Mouse (Mus musculus) layer of hippocampus, adult 8-10 months (tissue): ENCODE results near the gene Rps6kl1. TPM values are rescaled to one million over a fixed set of nuclear protein-coding genes. Genes with fewer than 3 reads are reported as not detected.

Experiments used
- DNase-seq, 2 experiments: peaks; one replicate each; pipeline ENCODE4 v3.0.0; 2022; ENCODE audit warnings: low spot score in 2 of 2
- total RNA-seq, 4 experiments: library from RNA; stranded (reverse); gene quantifications; 2 replicates each; pipeline ENCODE4 v1.2.4; 2022

Gene Rps6kl1
- total RNA-seq, 4 experiments from 2014 or later = 35.8 to 43.4 (median 39.8) TPM

DNA sequence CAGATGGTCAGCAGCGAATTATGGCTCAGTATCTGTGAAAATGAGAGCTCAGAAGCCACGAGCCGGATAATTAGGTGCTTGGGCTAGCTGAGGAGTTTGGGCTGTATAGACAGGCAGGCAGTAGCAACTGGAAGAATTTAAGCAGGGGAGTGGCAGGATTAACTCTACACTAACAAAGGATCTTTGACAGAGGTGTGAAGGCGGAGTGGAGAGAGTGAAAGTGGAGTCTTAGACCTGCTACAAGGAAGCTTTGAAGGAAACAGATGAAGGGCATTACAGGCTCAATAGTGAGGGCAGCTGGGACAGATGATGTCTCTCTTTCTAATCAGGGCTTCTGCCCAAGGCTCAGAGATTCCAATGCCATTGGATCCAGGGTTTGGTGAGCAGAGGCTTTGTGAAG is 41.6 kb downstream of the Rps6kl1 start:
- no peak for DNase-seq

DNA sequence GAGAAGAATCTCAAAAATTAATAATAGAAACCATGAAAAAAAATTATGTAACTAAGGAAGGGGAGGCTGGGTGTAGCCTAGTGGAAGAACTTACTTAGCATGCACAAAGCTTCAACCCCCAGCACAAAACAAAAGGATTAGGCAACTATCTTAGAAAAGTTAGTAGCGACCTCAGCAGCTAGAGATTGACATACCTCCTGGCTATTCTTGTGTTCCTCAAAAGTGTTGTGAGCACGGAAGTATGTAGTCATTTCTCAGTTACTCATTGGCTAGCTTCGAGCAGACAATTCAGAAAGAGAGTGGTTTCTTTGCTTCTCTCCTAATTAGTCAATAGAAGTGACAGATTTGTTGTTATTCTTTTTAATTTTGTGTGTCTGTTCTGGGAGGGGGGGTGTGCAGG is 42.4 kb downstream of the Rps6kl1 start:
- no peak for DNase-seq

GRCm38 (mm10) chr12:85106292-85106691 is 44.8 kb downstream of the Rps6kl1 start:
- DNase-seq = no peak

- no peak for DNase-seq
Measured at GRCm38 (mm10) chr12:85104789-85105188, 46.3 kb downstream of the Rps6kl1 start.

DNA sequence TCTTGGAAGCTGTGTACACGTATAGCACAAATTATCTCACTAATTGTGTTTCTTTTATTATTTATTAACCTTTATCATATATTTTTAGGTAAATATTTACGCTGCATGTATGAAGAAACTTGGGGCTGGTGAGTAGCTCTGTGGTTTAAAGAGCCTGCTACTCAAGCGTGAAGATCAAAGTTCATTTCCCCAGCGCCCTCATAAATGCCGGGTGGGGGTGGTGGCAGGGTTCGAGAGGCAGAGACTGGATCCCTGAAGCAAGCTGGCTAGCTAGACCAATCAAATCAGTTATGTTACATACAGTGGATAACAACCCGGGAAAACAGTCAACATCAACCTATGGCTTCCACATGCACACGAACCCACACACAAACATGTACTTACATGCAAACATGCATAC is 48.0 kb downstream of the Rps6kl1 start:
- no peak for DNase-seq

GRCm38 (mm10) chr12:85101521-85102106 is 49.5 kb downstream of the Rps6kl1 start:
- no peak for DNase-seq

- no peak for DNase-seq
Measured at GRCm38 (mm10) chr12:85101001-85101400, 50.1 kb downstream of the Rps6kl1 start.

DNA sequence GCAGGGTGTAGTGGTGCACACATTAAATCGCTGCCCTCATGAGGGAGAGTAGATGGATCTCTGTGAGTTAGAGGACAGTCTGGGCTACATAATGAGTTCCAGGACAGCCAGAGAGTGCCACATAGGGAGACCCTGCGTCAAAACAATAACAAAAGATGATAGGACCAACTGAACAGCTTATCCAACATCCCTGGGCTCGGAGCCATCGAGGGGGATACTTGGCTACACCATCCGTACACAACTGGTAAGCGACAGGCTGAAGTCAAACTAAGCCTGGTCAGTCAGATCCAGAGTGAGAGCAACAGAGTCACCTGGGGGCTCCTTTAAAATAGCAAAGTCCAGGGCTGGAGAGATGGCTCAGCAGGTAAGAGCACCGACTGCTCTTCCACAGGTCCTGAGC is 55.2 kb downstream of the Rps6kl1 start:
- no peak for DNase-seq

- no peak for DNase-seq
Measured at GRCm38 (mm10) chr12:85095146-85095545, 55.9 kb downstream of the Rps6kl1 start.

DNA sequence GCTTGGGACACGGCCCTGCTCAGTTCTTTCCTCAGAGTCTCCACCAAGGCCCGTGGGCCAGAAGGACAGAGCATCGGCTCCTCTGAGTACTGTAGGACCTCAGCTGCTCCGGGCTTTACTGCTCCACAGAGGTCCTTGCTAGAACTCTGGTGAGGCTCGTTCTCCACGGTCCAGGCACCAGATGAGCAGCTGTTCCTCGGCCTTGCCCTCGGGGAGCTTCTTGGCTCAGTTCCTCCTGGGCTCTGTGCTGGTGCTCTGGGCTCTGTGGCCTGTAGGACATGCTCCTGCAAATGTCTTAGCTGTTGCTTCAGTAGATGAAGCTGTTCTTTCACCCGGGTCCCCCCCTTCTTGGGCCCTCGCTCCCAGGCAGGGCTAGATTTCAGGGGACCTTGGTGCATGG is 56.4 kb downstream of the Rps6kl1 start:
- no peak for DNase-seq

DNA sequence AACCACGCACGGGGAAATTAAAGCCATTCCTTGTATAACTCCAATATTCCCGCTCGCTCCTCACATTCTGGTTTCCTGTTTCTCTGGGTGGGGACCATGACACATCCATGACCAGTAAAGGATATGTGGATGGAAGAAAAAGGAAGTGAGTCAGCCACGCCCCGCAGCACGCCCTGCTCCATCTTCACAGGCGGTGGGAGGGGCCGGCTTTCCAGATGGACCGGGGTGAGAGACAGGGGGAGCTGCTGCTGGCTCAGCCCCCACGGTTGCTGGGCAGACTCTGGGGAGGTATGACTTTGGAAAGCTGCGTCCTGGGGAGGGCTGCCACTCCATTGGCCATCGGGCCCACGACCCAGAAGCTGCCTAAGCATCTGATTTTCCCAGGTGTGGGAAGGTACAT is 57.1 kb downstream of the Rps6kl1 start:
- DNase-seq = peak; percentile 42 to 43

DNA sequence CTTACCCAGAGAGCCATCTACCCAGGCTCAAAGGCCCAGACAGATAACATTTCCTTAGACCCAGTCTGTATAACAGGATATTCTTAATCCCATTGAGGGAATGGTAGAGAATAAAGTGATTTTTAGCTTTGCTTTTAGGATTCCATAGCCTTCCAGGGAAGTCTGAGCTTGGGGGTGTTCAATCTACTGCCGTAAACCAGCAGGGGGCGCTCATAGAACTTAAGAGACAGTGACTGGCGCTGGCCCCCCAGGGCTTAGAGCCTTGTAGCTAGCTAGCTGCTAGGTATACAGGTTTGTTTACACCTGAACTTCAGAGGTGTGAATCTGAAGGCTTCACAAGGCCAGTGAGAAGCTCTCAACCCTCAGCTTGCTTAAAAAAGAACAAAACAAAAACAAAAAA is 58.9 kb downstream of the Rps6kl1 start:
- DNase-seq = peak in 1 of 2 experiments; percentile 58

DNA sequence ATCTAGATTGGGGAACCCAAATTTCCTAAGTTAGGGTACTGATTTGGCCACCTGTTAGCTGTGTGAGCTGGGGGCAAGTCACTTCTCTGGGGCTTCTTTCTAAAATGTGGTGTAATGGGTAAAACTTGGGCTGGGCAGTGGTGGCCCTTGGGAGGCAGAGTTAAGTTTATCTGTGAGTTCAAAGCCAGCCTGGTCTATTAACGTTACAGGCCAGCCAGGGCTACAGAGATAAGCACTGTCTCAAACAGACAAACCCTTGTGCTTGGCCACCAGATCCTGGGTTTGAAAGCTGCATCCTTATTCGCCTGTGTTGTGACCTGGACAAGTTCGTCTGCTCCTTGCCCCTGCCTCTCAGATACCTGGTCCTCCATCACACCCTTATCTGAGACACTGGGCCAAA is 59.9 kb downstream of the Rps6kl1 start:
- no peak for DNase-seq

GRCm38 (mm10) chr12:85087845-85088244 is 63.2 kb downstream of the Rps6kl1 start:
- DNase-seq = no peak

Other genes with a start within 250 kb of the Rps6kl1 start
- 10 to 100 TPM; 31.8 to 42.2 (median 38.9) TPM for gene Fcf1, start 180.4 kb downstream of the Rps6kl1 start, total RNA-seq
- gene Arel1, start 180.4 kb downstream of the Rps6kl1 start, total RNA-seq = 100 to 1,000 TPM in 2 of 4 experiments, 10 to 100 TPM in 2; 84.3 to 106 (median 98.5) TPM
- 100 to 1,000 TPM; 109 to 145 (median 122) TPM for gene Ylpm1, start 154.9 kb downstream of the Rps6kl1 start, total RNA-seq
- 1 to 10 TPM; 2.2 to 3.2 (median 2.6) TPM for gene Prox2, start 40.5 kb downstream of the Rps6kl1 start, total RNA-seq
- 100 to 1,000 TPM; 145 to 175 (median 158) TPM for gene Dlst, start 40.4 kb downstream of the Rps6kl1 start, total RNA-seq
- 1 to 10 TPM; 4.2 to 6.6 (median 6.1) TPM for gene Pgf, start 26.5 kb upstream of the Rps6kl1 start, total RNA-seq
- gene Eif2b2, start 68.2 kb upstream of the Rps6kl1 start, total RNA-seq = 10 to 100 TPM; 52.0 to 70.8 (median 60.7) TPM
- 10 to 100 TPM; 17.8 to 23.1 (median 20.5) TPM for gene Mlh3, start 119.3 kb upstream of the Rps6kl1 start, total RNA-seq
- gene Acyp1, start 137.2 kb upstream of the Rps6kl1 start, total RNA-seq = 10 to 100 TPM; 22.7 to 37.1 (median 30.9) TPM
- 1 to 10 TPM; 1.6 to 2.2 (median 1.9) TPM for gene Zc2hc1c, start 137.3 kb upstream of the Rps6kl1 start, total RNA-seq
- gene Nek9, start 188.1 kb upstream of the Rps6kl1 start, total RNA-seq = 10 to 100 TPM; 39.8 to 42.3 (median 41.1) TPM
- gene Tmed10, start 223.6 kb upstream of the Rps6kl1 start, total RNA-seq = 100 to 1,000 TPM; 154 to 177 (median 170) TPM